Mouse (Mus musculus): ENCODE measurements around the gene Ano10. TPM values are rescaled to one million over a fixed set of nuclear protein-coding genes. Genes with fewer than 3 reads are reported as not detected.

The Ano10 gene
- total and polyA plus RNA-seq, 2 experiments from 2014 or later = 29.9 to 33.0 TPM

- Histone ChIP-seq H3K36me3 (ENCODE audit: insufficient read depth, low read length) (peaks cover 32% of the 10 kb centered on the region), H3K27me3 (ENCODE audit: insufficient read depth, low read length) (no peaks in the 10 kb centered on the region), H3K9ac (replicated peaks; ENCODE audit: low read length, poor library complexity, severe bottlenecking) (no peak overlapping the region), H3K4me3 (ENCODE audit: low read depth, low read length) (no peak overlapping the region), H3K27ac (ENCODE audit: low read depth, low read length) (no peak overlapping the region), H3K9me3 (ENCODE audit: low read length) (no peaks in the 10 kb centered on the region), H3K4me2 (ENCODE audit: low read depth, low read length, poor library complexity, severe bottlenecking) (no peak overlapping the region), H3K4me1 (ENCODE audit: insufficient read depth, low read length) (no peaks in the 10 kb centered on the region)
- ATAC-seq (ENCODE audit: low FRiP score) (no peak), DNase-seq (ENCODE audit: low spot score) (no peak)
- no peak for TF ChIP-seq CTCF (IDR thresholded peaks at IDR 0.05)
- WGBS = 96% methylated on average over 2 of the region's 2 CpGs
Observed at GRCm38 (mm10) chr9:122276665-122277064, 17.6 kb downstream of the Ano10 start.

- no peak overlapping the region for H3K27ac ChIP-seq (ENCODE audit: low read depth, low read length)
- H3K9me3 ChIP-seq (ENCODE audit: low read length) = no peaks in the 10 kb centered on the region
- ATAC-seq (ENCODE audit: low FRiP score) = no peak
- no peak overlapping the region for H3K4me3 ChIP-seq (ENCODE audit: low read depth, low read length)
- no peaks in the 10 kb centered on the region for H3K27me3 ChIP-seq (ENCODE audit: insufficient read depth, low read length)
- TF ChIP-seq CTCF (IDR thresholded peaks at IDR 0.05) = no peak
- DNase-seq (ENCODE audit: low spot score) = no peak
- peaks cover 36% of the 10 kb centered on the region for H3K36me3 ChIP-seq (ENCODE audit: insufficient read depth, low read length)
- no peak overlapping the region for H3K4me2 ChIP-seq (ENCODE audit: low read depth, low read length, poor library complexity, severe bottlenecking)
- 89% methylated on average over 4 of the region's 4 CpGs for WGBS
- no peak overlapping the region for H3K9ac ChIP-seq (replicated peaks; ENCODE audit: low read length, poor library complexity, severe bottlenecking)
- no peaks in the 10 kb centered on the region for H3K4me1 ChIP-seq (ENCODE audit: insufficient read depth, low read length)
Observed at GRCm38 (mm10) chr9:122276134-122276533, 18.1 kb downstream of the Ano10 start.

- no peaks in the 10 kb centered on the region for H3K9me3 ChIP-seq (ENCODE audit: low read length)
- H3K4me2 ChIP-seq (ENCODE audit: low read depth, low read length, poor library complexity, severe bottlenecking) = no peak overlapping the region
- no peaks in the 10 kb centered on the region for H3K4me1 ChIP-seq (ENCODE audit: insufficient read depth, low read length)
- H3K36me3 ChIP-seq (ENCODE audit: insufficient read depth, low read length) = peaks cover 36% of the 10 kb centered on the region
- no peak overlapping the region; the same call in 1 of the 2 replicates for H3K27ac ChIP-seq (ENCODE audit: low read depth, low read length)
- no peaks in the 10 kb centered on the region for H3K27me3 ChIP-seq (ENCODE audit: insufficient read depth, low read length)
- no peak for ATAC-seq (ENCODE audit: low FRiP score)
- DNase-seq (ENCODE audit: low spot score) = no peak
- H3K9ac ChIP-seq (replicated peaks; ENCODE audit: low read length, poor library complexity, severe bottlenecking) = no peak overlapping the region
- no peak for TF ChIP-seq CTCF (IDR thresholded peaks at IDR 0.05)
- H3K4me3 ChIP-seq (ENCODE audit: low read depth, low read length) = no peak overlapping the region
- 81% methylated on average over 4 of the region's 4 CpGs for WGBS
Observed at GRCm38 (mm10) chr9:122274346-122274745, 19.9 kb downstream of the Ano10 start.

GRCm38 (mm10) chr9:122273879-122274278 is 20.3 kb downstream of the Ano10 start:
- 90% methylated on average over 4 of the region's 4 CpGs for WGBS
- H3K36me3 ChIP-seq (ENCODE audit: insufficient read depth, low read length) = peaks cover 36% of the 10 kb centered on the region
- no peaks in the 10 kb centered on the region for H3K9me3 ChIP-seq (ENCODE audit: low read length)
- DNase-seq (ENCODE audit: low spot score) = no peak
- no peak overlapping the region for H3K4me2 ChIP-seq (ENCODE audit: low read depth, low read length, poor library complexity, severe bottlenecking)
- no peak overlapping the region for H3K4me3 ChIP-seq (ENCODE audit: low read depth, low read length)
- TF ChIP-seq CTCF (IDR thresholded peaks at IDR 0.05) = no peak
- no peak overlapping the region; the same call in 1 of the 2 replicates for H3K27ac ChIP-seq (ENCODE audit: low read depth, low read length)
- no peak overlapping the region for H3K9ac ChIP-seq (replicated peaks; ENCODE audit: low read length, poor library complexity, severe bottlenecking)
- no peak for ATAC-seq (ENCODE audit: low FRiP score)
- H3K27me3 ChIP-seq (ENCODE audit: insufficient read depth, low read length) = no peaks in the 10 kb centered on the region
- no peaks in the 10 kb centered on the region for H3K4me1 ChIP-seq (ENCODE audit: insufficient read depth, low read length)

- Histone ChIP-seq H3K36me3 (ENCODE audit: insufficient read depth, low read length) (peaks cover 40% of the 10 kb centered on the region), H3K9me3 (ENCODE audit: low read length) (no peaks in the 10 kb centered on the region), H3K27ac (ENCODE audit: low read depth, low read length) (no peak overlapping the region), H3K4me1 (ENCODE audit: insufficient read depth, low read length) (no peaks in the 10 kb centered on the region), H3K4me2 (ENCODE audit: low read depth, low read length, poor library complexity, severe bottlenecking) (no peak overlapping the region), H3K9ac (replicated peaks; ENCODE audit: low read length, poor library complexity, severe bottlenecking) (no peak overlapping the region), H3K27me3 (ENCODE audit: insufficient read depth, low read length) (no peaks in the 10 kb centered on the region), H3K4me3 (ENCODE audit: low read depth, low read length) (no peak overlapping the region)
- TF ChIP-seq CTCF (IDR thresholded peaks at IDR 0.05) = no peak
- 79% methylated on average over 4 of the region's 4 CpGs for WGBS
- ATAC-seq (ENCODE audit: low FRiP score) = no peak
- DNase-seq (ENCODE audit: low spot score) = no peak
Observed at GRCm38 (mm10) chr9:122271866-122272265, 22.4 kb downstream of the Ano10 start.

GRCm38 (mm10) chr9:122271318-122271717 is 22.9 kb downstream of the Ano10 start:
- Histone ChIP-seq H3K4me1 (ENCODE audit: insufficient read depth, low read length) (no peaks in the 10 kb centered on the region), H3K4me2 (ENCODE audit: low read depth, low read length, poor library complexity, severe bottlenecking) (no peak overlapping the region), H3K27me3 (ENCODE audit: insufficient read depth, low read length) (no peaks in the 10 kb centered on the region), H3K4me3 (ENCODE audit: low read depth, low read length) (no peak overlapping the region), H3K36me3 (ENCODE audit: insufficient read depth, low read length) (peaks cover 42% of the 10 kb centered on the region), H3K27ac (ENCODE audit: low read depth, low read length) (no peak overlapping the region), H3K9ac (replicated peaks; ENCODE audit: low read length, poor library complexity, severe bottlenecking) (no peak overlapping the region), H3K9me3 (ENCODE audit: low read length) (no peaks in the 10 kb centered on the region)
- ATAC-seq (ENCODE audit: low FRiP score) = no peak
- 91% methylated on average over 3 of the region's 3 CpGs for WGBS
- no peak for TF ChIP-seq CTCF (IDR thresholded peaks at IDR 0.05)
- no peak for DNase-seq (ENCODE audit: low spot score)
